Mouse (Mus musculus): ENCODE measurements around the gene S100a10. TPM values are rescaled to one million over a fixed set of nuclear protein-coding genes. Genes with fewer than 3 reads are reported as not detected.

The S100a10 gene
- polyA plus RNA-seq, 1 experiment, result not detected

DNA sequence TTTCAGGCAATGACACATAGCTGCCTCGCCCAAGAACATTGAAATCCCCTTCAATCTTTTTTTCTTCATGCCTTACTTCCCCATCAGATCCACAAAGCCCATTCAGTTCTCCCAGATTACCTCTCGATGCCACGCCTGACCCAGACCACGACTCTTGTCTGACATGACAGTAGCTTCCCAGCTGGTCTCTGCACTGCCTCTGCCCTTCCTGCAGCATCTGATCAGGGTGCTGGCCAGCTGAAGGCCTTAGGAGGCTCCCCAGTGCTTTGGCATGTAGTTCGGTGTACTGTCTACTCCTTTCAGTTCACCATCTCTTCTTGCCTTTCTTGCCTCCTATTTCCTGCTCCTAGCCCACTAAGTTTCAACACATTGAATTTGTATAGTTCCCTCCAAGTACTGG is 26.1 kb upstream of the S100a10 start:
- no peak for TF ChIP-seq GATA1 (IDR thresholded peaks at IDR 0.05; ENCODE audit: low read length)

DNA sequence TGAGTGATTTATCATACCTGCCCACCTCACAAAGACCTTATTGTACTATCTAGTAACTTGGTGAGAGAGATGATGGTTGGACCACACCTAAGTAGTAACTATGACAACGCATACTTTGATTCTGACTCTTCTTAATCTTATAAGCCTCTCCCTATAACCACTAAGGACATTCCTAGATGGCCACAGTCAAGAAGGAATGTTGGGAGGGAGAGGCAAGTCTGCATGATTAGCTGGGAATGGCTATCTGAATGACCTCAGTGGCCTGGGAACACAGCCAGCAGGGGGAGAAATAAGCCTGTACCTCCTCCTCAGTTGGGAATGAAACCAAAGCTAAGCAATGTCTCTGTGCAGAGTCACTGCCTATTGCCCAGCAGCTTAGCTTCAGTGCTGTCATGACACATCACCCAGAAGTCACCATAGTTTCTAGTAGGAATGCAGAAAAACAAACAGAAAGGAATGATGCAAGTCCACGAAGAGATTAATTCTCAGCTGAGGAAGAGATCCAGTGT is 17.8 kb upstream of the S100a10 start:
- no peak for TF ChIP-seq GATA1 (IDR thresholded peaks at IDR 0.05; ENCODE audit: low read length)

DNA sequence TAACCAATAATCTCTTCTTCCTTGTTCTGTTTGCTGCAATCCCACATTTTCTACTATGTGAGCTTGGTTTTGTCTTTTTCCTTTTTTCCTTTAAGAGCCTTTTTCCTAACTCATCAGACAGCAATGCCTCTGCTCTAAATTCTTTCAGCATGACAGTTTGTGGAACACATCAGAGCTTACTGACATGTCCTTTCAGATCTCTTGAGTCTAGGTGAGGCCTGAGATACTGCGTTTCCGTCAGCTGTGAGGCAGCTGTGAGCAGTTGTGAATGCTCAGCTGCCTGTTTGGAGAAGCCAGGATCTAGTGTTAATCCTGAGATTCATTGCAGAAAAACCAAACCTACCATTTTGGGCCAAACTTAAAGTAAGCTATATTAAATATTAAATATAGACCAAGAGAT is 16.4 kb upstream of the S100a10 start:
- no peak for TF ChIP-seq GATA1 (IDR thresholded peaks at IDR 0.05; ENCODE audit: low read length)

GRCm38 (mm10) chr3:93541501-93541900 is 13.4 kb upstream of the S100a10 start:
- TF ChIP-seq GATA1 (IDR thresholded peaks at IDR 0.05; ENCODE audit: low read length), result no peak

- no peak for TF ChIP-seq GATA1 (IDR thresholded peaks at IDR 0.05; ENCODE audit: low read length)
These were observed 7.7 kb upstream of the S100a10 start for GRCm38 (mm10) chr3:93547099-93547648.

DNA sequence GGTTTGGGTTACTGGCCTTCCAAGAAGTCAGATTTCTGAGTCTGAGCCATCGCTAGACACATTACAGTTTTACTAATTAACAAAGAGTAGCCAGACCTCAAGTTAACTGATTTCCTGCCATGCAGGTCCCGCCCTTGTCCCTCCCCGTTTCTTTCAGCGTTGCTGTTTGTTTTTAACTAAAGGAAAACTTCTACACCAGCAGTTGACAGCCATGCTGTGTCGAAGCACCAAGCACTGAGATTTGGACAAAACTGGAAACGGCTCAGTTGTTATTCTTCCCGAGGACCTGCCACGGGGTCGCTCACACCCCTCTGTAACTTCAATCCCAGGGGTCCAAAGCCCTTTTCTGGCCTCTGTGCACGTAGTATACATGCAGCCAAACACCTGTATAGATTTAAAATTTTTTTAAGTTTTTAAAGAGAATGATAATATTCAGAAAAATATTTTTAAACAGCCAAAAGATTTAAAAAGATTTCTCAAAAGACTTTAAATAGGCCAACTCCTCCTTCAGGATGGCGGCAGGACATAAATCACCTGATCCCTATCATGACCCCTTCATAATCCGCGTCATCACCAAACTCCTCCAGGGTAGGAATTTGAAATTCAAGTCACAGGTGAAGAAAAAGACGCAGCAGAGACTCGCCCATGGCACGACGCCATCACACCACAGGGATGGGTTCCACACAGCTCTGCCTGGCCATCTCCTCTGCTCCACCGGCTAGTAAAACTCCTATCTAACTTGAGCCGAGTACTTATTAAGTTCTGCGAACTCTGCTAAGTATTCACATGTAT is 6.9 kb upstream of the S100a10 start:
- TF ChIP-seq GATA1 (IDR thresholded peaks at IDR 0.05; ENCODE audit: low read length), result no peak

- no peak for TF ChIP-seq GATA1 (IDR thresholded peaks at IDR 0.05; ENCODE audit: low read length)
These were observed 6.2 kb upstream of the S100a10 start for GRCm38 (mm10) chr3:93548541-93549266.

GRCm38 (mm10) chr3:93549986-93550385 is 4.9 kb upstream of the S100a10 start:
- TF ChIP-seq GATA1 (IDR thresholded peaks at IDR 0.05; ENCODE audit: low read length), result no peak

GRCm38 (mm10) chr3:93551950-93552901 is 2.7 kb upstream of the S100a10 start:
- no peak for TF ChIP-seq GATA1 (IDR thresholded peaks at IDR 0.05; ENCODE audit: low read length)

GRCm38 (mm10) chr3:93553311-93553710 is 1.6 kb upstream of the S100a10 start:
- no peak for TF ChIP-seq GATA1 (IDR thresholded peaks at IDR 0.05; ENCODE audit: low read length)

DNA sequence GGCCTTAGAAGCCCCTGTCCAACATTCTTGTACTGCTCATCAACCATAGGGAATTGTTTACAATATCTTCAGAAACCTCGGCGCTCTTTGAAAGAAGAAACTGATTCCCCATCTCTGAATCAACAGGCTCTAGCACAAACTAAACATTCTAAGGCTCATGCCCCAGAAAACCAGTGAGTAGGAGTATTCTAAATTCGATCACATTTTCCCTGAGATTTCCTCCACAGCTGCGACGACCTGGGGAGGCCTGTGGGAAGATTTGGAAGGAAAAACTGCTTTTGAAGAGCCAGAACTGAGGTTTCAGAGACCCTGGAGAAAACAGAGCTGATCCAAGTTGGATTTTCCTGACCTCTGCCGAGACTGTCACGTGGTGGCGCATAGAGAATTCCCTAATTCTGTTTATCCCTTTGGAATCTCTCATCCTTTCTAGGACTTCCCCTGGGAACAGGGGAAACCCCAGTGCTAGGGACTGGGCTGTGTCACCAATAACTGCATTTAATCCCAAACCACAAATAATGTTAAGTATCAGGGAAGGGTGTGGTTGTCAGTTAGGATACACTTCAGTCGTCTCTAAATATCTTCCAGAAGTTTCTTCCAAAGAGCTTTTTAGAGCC is 1.0 kb upstream of the S100a10 start:
- no peak for TF ChIP-seq GATA1 (IDR thresholded peaks at IDR 0.05; ENCODE audit: low read length)

DNA sequence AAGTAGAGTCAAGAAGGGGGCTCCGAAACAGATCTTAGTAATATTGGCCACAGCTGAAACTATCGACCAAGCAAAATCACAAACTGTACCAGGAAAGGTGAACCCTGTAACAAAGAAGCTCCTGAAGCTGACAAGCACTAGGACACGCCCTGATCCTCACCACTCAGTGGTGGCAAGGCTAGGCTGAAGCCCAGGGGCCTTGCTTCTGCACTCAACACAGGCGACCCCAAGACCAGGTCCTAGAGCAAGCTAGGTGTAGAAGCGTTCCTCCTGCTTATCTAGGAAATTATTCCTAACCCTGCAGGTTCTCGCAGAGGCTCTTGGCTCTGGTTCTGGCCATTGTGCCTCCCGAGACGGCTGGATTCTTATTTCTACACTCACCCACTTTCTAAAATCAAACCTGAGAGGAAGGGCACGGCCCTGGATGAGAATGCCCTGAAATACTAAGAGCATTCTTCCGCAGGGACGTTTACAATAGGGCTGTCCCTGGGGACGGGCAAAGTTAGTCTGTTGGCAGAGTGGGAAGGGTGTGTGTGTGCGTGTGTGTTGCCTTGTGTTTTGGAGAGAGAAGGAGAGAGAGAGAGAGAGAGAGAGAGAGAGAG is 400 bp upstream of the S100a10 start:
- no peak for TF ChIP-seq GATA1 (IDR thresholded peaks at IDR 0.05; ENCODE audit: low read length)

DNA sequence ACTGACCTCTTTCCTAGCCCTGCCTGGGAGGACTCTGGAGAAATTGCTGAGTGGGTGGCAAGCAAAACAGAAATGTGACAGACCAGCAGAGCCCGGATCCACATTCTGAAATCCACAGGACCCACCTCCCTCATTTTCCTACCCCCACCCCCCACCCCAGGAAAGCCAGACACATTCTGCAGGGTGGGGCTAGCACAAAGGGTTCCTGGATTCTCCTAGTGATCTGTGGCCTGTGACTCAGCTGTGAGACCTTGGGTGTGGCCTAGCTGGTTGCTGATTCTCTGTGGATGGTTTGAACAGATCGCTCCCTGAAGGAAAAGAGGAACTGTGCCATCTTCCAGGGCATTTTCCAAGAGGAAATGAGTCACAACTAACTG is 986 bp downstream of the S100a10 start:
- TF ChIP-seq GATA1 (IDR thresholded peaks at IDR 0.05; ENCODE audit: low read length), result no peak

DNA sequence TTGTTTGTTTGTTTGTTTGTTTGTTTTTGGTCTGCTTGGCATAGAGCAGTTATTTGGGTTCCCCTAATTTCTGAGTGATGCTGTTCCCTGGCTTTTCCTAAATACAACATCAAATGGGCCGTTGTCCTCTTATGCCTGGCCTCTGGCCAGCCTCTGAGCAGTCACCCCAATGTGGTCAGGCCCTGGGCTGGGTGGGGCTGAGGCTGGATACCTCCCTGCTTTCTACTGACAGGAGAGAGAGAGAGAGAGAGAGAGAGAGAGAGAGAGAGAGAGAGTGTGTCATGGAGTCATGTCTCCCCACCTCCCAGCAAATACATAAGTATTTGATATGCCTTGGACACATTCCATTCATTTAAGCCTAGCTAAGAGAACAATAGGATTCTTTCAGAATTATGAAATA is 1.7 kb downstream of the S100a10 start:
- no peak for TF ChIP-seq GATA1 (IDR thresholded peaks at IDR 0.05; ENCODE audit: low read length)

Measured in G1E-ER4 (cell line).